Mouse (Mus musculus): ENCODE data around the gene Crim1. TPM values are rescaled to one million over a fixed set of nuclear protein-coding genes. Genes with fewer than 3 reads are reported as not detected.

The Crim1 gene
- total RNA-seq, 1 experiment from 2014 or later: 4.3 TPM

- no peak for ATAC-seq (ENCODE audit: extremely low read depth, insufficient number of reproducible peaks, low FRiP score, poor library complexity, severe bottlenecking)
Observed at GRCm38 (mm10) chr17:78273875-78274274, 73.8 kb downstream of the Crim1 start.

DNA sequence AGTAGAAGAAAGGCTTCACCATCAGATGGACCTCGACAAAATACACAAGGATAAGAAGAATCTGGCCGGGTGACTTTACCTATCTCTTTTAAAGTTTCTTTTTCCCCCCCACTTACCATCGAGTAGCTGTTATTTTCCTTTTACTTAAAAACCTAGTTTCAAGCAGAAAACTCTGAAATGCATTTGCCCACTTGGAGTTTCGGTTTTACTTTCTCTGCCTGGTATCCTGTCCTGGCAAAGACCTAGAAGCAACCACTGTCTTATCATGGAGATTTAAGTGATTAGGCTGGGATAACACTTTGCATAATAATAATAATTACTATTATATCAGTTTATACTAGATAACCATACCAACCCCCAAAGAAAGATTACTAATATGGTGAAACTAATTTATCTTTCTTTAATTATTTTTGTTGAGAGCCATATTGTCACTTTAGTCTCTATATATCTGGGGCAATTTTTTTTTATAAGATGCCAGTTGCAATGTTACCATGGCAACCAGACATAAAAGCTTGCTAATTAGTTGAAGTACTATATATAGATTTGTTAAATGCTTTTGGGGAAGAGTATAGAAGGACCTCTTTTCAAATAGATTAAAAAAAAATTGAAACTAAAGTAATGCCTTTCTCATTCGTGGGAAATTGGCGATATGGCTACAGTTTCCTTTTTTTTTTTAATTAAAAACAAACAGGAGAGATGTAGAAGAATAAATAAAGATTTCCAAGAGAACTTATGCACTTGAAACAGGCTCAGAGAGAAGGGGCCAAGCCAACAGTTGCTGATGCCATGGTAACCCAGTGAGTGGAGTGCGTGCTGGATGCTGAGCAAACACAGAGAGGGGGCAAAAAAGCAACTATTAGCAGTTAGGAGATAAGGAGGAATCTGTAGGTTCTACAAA lies 74.8 kb downstream of the Crim1 start:
- ATAC-seq (ENCODE audit: extremely low read depth, insufficient number of reproducible peaks, low FRiP score, poor library complexity, severe bottlenecking): no peak

- ATAC-seq (ENCODE audit: extremely low read depth, insufficient number of reproducible peaks, low FRiP score, poor library complexity, severe bottlenecking): no peak
Observed at GRCm38 (mm10) chr17:78275507-78275813, 75.4 kb downstream of the Crim1 start.

DNA sequence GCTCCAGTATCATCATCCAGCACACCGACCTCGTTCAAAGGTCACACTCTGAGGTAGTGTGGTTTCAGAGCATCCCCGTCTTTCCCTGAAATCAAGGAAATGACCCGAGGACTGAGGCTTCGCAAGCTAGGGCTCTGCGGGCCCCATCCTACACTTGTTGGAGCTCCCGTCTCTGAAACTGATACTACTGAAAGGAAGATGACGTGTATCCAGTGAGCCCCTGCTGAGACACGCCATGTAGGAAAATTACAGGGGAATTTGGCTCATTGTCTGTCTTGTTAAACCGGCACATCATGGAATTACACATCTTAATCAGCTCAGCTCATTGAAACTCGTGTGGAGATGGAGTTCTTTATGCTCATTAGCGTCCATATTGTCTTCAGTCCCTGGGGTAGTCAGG lies 79.1 kb downstream of the Crim1 start:
- no peak for ATAC-seq (ENCODE audit: extremely low read depth, insufficient number of reproducible peaks, low FRiP score, poor library complexity, severe bottlenecking)

- ATAC-seq (ENCODE audit: extremely low read depth, insufficient number of reproducible peaks, low FRiP score, poor library complexity, severe bottlenecking): no peak
Observed at GRCm38 (mm10) chr17:78280991-78281712, 81.1 kb downstream of the Crim1 start.

GRCm38 (mm10) chr17:78283271-78283992 lies 83.4 kb downstream of the Crim1 start:
- no peak for ATAC-seq (ENCODE audit: extremely low read depth, insufficient number of reproducible peaks, low FRiP score, poor library complexity, severe bottlenecking)

GRCm38 (mm10) chr17:78286021-78286420 lies 86.0 kb downstream of the Crim1 start:
- ATAC-seq (ENCODE audit: extremely low read depth, insufficient number of reproducible peaks, low FRiP score, poor library complexity, severe bottlenecking): no peak

GRCm38 (mm10) chr17:78287391-78287790 lies 87.3 kb downstream of the Crim1 start:
- ATAC-seq (ENCODE audit: extremely low read depth, insufficient number of reproducible peaks, low FRiP score, poor library complexity, severe bottlenecking): no peak

GRCm38 (mm10) chr17:78290153-78290876 lies 90.3 kb downstream of the Crim1 start:
- no peak for ATAC-seq (ENCODE audit: extremely low read depth, insufficient number of reproducible peaks, low FRiP score, poor library complexity, severe bottlenecking)

DNA sequence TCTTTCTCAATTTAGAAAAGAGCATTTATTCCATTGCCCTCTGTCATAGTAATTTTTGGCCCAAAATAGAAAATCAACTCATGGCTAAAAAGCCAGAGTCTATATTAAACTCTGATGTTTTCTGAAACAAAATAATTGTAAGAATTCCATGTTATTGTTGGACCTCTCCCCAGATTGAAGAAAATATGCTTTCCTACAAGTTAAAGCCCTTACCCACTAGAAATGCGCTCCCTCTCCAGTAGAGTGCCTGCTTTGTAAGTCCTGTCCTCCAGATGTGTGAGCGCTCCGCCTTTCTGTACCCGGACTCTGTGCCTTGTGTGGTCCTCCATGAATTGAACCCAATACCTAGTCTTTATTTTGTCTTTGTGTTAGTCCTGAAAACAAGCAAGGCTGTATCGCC lies 91.0 kb downstream of the Crim1 start:
- no peak for ATAC-seq (ENCODE audit: extremely low read depth, insufficient number of reproducible peaks, low FRiP score, poor library complexity, severe bottlenecking)

GRCm38 (mm10) chr17:78292301-78292700 lies 92.3 kb downstream of the Crim1 start:
- ATAC-seq (ENCODE audit: extremely low read depth, insufficient number of reproducible peaks, low FRiP score, poor library complexity, severe bottlenecking): no peak

- ATAC-seq (ENCODE audit: extremely low read depth, insufficient number of reproducible peaks, low FRiP score, poor library complexity, severe bottlenecking): no peak
Observed at GRCm38 (mm10) chr17:78292827-78293488, 92.9 kb downstream of the Crim1 start.

GRCm38 (mm10) chr17:78295979-78296378 lies 95.9 kb downstream of the Crim1 start:
- no peak for ATAC-seq (ENCODE audit: extremely low read depth, insufficient number of reproducible peaks, low FRiP score, poor library complexity, severe bottlenecking)

- no peak for ATAC-seq (ENCODE audit: extremely low read depth, insufficient number of reproducible peaks, low FRiP score, poor library complexity, severe bottlenecking)
Observed at GRCm38 (mm10) chr17:78298140-78298539, 98.1 kb downstream of the Crim1 start.

DNA sequence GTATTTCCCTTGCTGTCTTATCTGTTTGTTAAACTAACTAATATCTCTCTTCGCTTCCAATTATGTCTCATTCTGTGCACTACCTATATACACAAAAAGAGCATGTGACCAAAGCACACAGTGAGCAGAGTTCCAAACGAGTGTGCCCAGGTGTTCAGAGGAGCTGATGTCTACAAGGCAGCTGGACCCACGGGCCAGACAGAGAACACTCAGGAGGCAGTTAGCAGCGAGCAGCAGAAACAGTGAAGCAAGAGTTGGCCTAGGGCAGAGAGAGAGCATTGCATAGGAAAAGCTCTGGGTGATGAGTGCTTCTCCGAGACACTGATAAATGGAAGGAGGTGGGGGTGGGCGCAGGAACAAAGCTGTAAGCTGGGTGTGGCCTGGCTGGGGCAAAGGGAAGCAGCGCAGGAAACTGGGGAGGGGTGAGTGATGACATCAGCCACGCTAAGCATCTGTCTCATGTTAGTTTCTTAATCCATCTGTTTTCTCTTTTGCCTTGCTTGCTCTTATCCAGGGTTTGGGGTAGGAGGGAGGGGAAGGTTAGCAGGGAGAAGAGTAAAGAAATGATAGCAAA lies 99.0 kb downstream of the Crim1 start:
- ATAC-seq (ENCODE audit: extremely low read depth, insufficient number of reproducible peaks, low FRiP score, poor library complexity, severe bottlenecking): no peak

GRCm38 (mm10) chr17:78303053-78303452 lies 103.0 kb downstream of the Crim1 start:
- ATAC-seq (ENCODE audit: extremely low read depth, insufficient number of reproducible peaks, low FRiP score, poor library complexity, severe bottlenecking): no peak

DNA sequence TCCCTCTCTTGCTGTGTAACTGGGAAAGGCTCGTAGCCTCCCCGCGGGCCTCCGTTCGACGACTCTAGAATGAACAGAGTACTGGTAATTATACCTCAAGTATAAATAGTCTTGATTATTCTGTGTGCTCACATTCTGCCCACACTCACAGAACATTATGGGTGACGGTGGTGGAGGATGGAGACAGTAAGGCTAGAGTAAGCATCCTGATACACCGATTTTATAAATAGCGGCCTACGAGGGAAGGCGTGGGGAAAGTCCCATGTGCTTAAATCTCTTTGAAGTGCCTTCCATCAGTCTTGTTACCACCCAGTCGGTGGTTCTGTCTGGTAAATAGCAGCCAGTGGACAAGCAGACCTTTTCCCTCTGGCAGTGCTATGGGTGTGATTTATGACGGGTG lies 104.0 kb downstream of the Crim1 start:
- ATAC-seq (ENCODE audit: extremely low read depth, insufficient number of reproducible peaks, low FRiP score, poor library complexity, severe bottlenecking): no peak

- ATAC-seq (ENCODE audit: extremely low read depth, insufficient number of reproducible peaks, low FRiP score, poor library complexity, severe bottlenecking): no peak
Observed at GRCm38 (mm10) chr17:78306434-78306833, 106.4 kb downstream of the Crim1 start.

Measured in neutrophil, adult 5-6 weeks (primary cell).